Mouse (Mus musculus) forebrain, embryonic 14.5 days (tissue): ENCODE measurements around the gene Myo10. TPM values are rescaled to one million over a fixed set of nuclear protein-coding genes. Genes with fewer than 3 reads are reported as not detected.

ENCODE experiments used
- ATAC-seq: fragments of 200-750 bp; cut with Nextera tagmentation; 2 replicates; pipeline ENCODE4 v1.8.0; 2017; ENCODE audit warnings: mild to moderate bottlenecking, moderate library complexity
- DNase-seq: peaks from one replicate; pipeline ENCODE4 v3.0.0-alpha.2; 2015; ENCODE audit warnings: low spot score
- H3K27ac ChIP-seq: fragments of 300-500 bp; sonication (generic); 2 replicates; pipeline ENCODE4 v1.5.1; 2014; ENCODE audit warnings: low read depth, mild to moderate bottlenecking, control low read depth, low read length, moderate library complexity
- H3K27me3 ChIP-seq: fragments of 300-500 bp; sonication (generic); replicated peaks from 2 replicates; pipeline ENCODE4 v1.6.1; 2014; ENCODE audit warnings: low read length, control low read depth, mixed read lengths; ENCODE audit not compliant: control insufficient read depth, insufficient read depth
- H3K36me3 ChIP-seq: fragments of 300-500 bp; sonication (generic); 2 replicates; pipeline ENCODE4 v1.6.1; 2014; ENCODE audit warnings: low read length, control low read depth; ENCODE audit not compliant: control insufficient read depth, insufficient read depth
- H3K4me1 ChIP-seq: fragments of 300-500 bp; sonication (generic); 2 replicates; pipeline ENCODE4 v1.6.1; 2014; ENCODE audit warnings: antibody characterized with exemption, low read length, control low read depth; ENCODE audit not compliant: control insufficient read depth, insufficient read depth
- H3K4me2 ChIP-seq: fragments of 300-500 bp; sonication (generic); 2 replicates; pipeline ENCODE4 v1.6.1; 2014; ENCODE audit warnings: mild to moderate bottlenecking, control low read depth, low read length
- H3K4me3 ChIP-seq: fragments of 300-500 bp; sonication (generic); 2 replicates; pipeline ENCODE4 v1.5.1; 2014; ENCODE audit warnings: low read depth, low read length, control low read depth
- H3K9ac ChIP-seq: fragments of 300-500 bp; sonication (generic); 2 replicates; pipeline ENCODE4 v1.6.1; 2014; ENCODE audit warnings: mild to moderate bottlenecking, low read length, control low read depth, moderate library complexity
- H3K9me3 ChIP-seq: fragments of 300-500 bp; sonication (generic); replicated peaks from 2 replicates; pipeline ENCODE4 v1.6.1; 2016; ENCODE audit warnings: low read length, control low read depth, mixed read lengths; ENCODE audit not compliant: control insufficient read depth
- WGBS: fragments of 180-500 bp; shearing (Covaris S2); extraction: QIAGEN DNeasy Blood & Tissue Kit; methylation state at CpG from one replicate; pipeline ENCODE4 v1.1.7; 2014; 5-methylcytosine and 5-hydroxymethylcytosine counted together
- polyA plus RNA-seq: library from polyadenylated mRNA; unstranded; fragments of >200 nt; fragmentation: Nextera tagmentation; extraction: Ambion mirVana; gene quantifications from 2 replicates; pipeline ENCODE4 v1.2.1, GENCODE M21; 2014

Myo10 gene
- polyA plus RNA-seq, 1 experiment from 2014 or later: 36.2 TPM

- H3K9me3 ChIP-seq: no peaks in the 10 kb centered on the region
- no peak overlapping the region for H3K9ac ChIP-seq
- no peaks in the 10 kb centered on the region for H3K4me1 ChIP-seq
- no peak overlapping the region for H3K4me3 ChIP-seq
- H3K27ac ChIP-seq: no peak overlapping the region
- WGBS: 88% methylated on average over 4 of the region's 4 CpGs
- no peaks in the 10 kb centered on the region for H3K27me3 ChIP-seq
- no peak overlapping the region for H3K4me2 ChIP-seq
- H3K36me3 ChIP-seq: no peaks in the 10 kb centered on the region
- ATAC-seq (no peak), DNase-seq (no peak)
These were observed 76.8 kb downstream of the Myo10 start for GRCm38 (mm10) chr15:25699032-25699557.

GRCm38 (mm10) chr15:25702602-25703001, 80.3 kb downstream of the Myo10 start:
- WGBS: 95% methylated on average over 5 of the region's 5 CpGs
- H3K4me1 ChIP-seq: no peaks in the 10 kb centered on the region
- H3K9ac ChIP-seq: no peak overlapping the region
- ATAC-seq (no peak), DNase-seq (no peak)
- no peak overlapping the region for H3K4me2 ChIP-seq
- H3K9me3 ChIP-seq: no peaks in the 10 kb centered on the region
- no peaks in the 10 kb centered on the region for H3K36me3 ChIP-seq
- H3K4me3 ChIP-seq: no peak overlapping the region
- H3K27ac ChIP-seq: no peak overlapping the region
- no peaks in the 10 kb centered on the region for H3K27me3 ChIP-seq

- no peak overlapping the region for H3K9ac ChIP-seq
- 83% methylated on average over 11 of the region's 11 CpGs for WGBS
- H3K4me3 ChIP-seq: no peak overlapping the region
- no peaks in the 10 kb centered on the region for H3K36me3 ChIP-seq
- H3K27me3 ChIP-seq: no peaks in the 10 kb centered on the region
- no peak overlapping the region for H3K4me2 ChIP-seq
- no peaks in the 10 kb centered on the region for H3K4me1 ChIP-seq
- ATAC-seq: no peak
- H3K9me3 ChIP-seq: no peaks in the 10 kb centered on the region
- H3K27ac ChIP-seq: no peak overlapping the region
- DNase-seq: no peak
These were observed 82.7 kb downstream of the Myo10 start for GRCm38 (mm10) chr15:25704809-25705585.

- DNase-seq: no peak
- H3K9me3 ChIP-seq: no peaks in the 10 kb centered on the region
- no peak overlapping the region for H3K9ac ChIP-seq
- no peak overlapping the region for H3K4me2 ChIP-seq
- no peaks in the 10 kb centered on the region for H3K36me3 ChIP-seq
- WGBS: 91% methylated on average over 19 of the region's 19 CpGs
- no peak overlapping the region for H3K27ac ChIP-seq
- H3K27me3 ChIP-seq: no peaks in the 10 kb centered on the region
- no peaks in the 10 kb centered on the region for H3K4me1 ChIP-seq
- H3K4me3 ChIP-seq: no peak overlapping the region
- ATAC-seq: no peak
These were observed 84.7 kb downstream of the Myo10 start for GRCm38 (mm10) chr15:25706874-25707554.

- DNase-seq: no peak
- Histone ChIP-seq H3K4me2 (no peak overlapping the region), H3K36me3 (no peaks in the 10 kb centered on the region), H3K4me1 (no peaks in the 10 kb centered on the region), H3K9me3 (no peaks in the 10 kb centered on the region), H3K4me3 (no peak overlapping the region), H3K27me3 (no peaks in the 10 kb centered on the region), H3K9ac (no peak overlapping the region), H3K27ac (no peak overlapping the region)
- WGBS: 65% methylated on average over 1 of the region's 1 CpGs
- ATAC-seq: no peak
These were observed 85.6 kb downstream of the Myo10 start for GRCm38 (mm10) chr15:25707891-25708290.

- Histone ChIP-seq H3K4me1 (peaks cover 14% of the 10 kb centered on the region), H3K9me3 (no peaks in the 10 kb centered on the region), H3K4me3 (no peak overlapping the region), H3K27ac (no peak overlapping the region), H3K36me3 (no peaks in the 10 kb centered on the region), H3K9ac (no peak overlapping the region), H3K4me2 (no peak overlapping the region), H3K27me3 (no peaks in the 10 kb centered on the region)
- 95% methylated on average over 10 of the region's 10 CpGs for WGBS
- no peak for DNase-seq
- ATAC-seq: no peak
These were observed 88.6 kb downstream of the Myo10 start for GRCm38 (mm10) chr15:25710876-25711275.

GRCm38 (mm10) chr15:25712877-25713276, 90.6 kb downstream of the Myo10 start:
- Histone ChIP-seq H3K9me3 (no peaks in the 10 kb centered on the region), H3K36me3 (no peaks in the 10 kb centered on the region), H3K4me1 (peaks cover 14% of the 10 kb centered on the region), H3K4me2 (no peak overlapping the region), H3K27ac (no peak overlapping the region), H3K4me3 (no peak overlapping the region), H3K27me3 (no peaks in the 10 kb centered on the region), H3K9ac (no peak overlapping the region)
- DNase-seq (no peak), ATAC-seq (no peak)
- WGBS: 64% methylated on average over 4 of the region's 4 CpGs

- peak overlapping the region; percentile 49; the same call in 1 of the 2 replicates for H3K9ac ChIP-seq
- H3K27me3 ChIP-seq: no peaks in the 10 kb centered on the region
- peaks cover 14% of the 10 kb centered on the region for H3K4me1 ChIP-seq
- ATAC-seq: peak; percentile 49
- no peaks in the 10 kb centered on the region for H3K36me3 ChIP-seq
- peak overlapping the region; percentile 52 for H3K4me2 ChIP-seq
- DNase-seq: peak; percentile 59
- H3K4me3 ChIP-seq: peak overlapping the region; percentile 22
- no peak overlapping the region; the same call in 1 of the 2 replicates for H3K27ac ChIP-seq
- H3K9me3 ChIP-seq: no peaks in the 10 kb centered on the region
- 34% methylated on average over 38 of the region's 38 CpGs for WGBS
These were observed 91.4 kb downstream of the Myo10 start for GRCm38 (mm10) chr15:25713587-25714361.
